Mouse (Mus musculus) hindbrain, embryonic 10.5 days (tissue): ENCODE measurements around the gene St3gal4. TPM values are rescaled to one million over a fixed set of nuclear protein-coding genes. Genes with fewer than 3 reads are reported as not detected.

Source experiments
- DNase-seq: peaks from one replicate; pipeline ENCODE4 v3.0.0-alpha.2; 2017; ENCODE audit warnings: low spot score
- H3K27ac ChIP-seq: fragments of 300-500 bp; sonication (generic); 2 replicates; pipeline ENCODE4 v1.5.1; 2016; ENCODE audit warnings: mild to moderate bottlenecking, moderate library complexity
- H3K27me3 ChIP-seq: fragments of 300-500 bp; sonication (generic); 2 replicates; pipeline ENCODE4 v1.6.1; 2016; ENCODE audit warnings: mild to moderate bottlenecking; ENCODE audit not compliant: poor library complexity, insufficient read depth, severe bottlenecking
- H3K36me3 ChIP-seq: fragments of 300-500 bp; sonication (generic); 2 replicates; pipeline ENCODE4 v1.6.1; 2016; ENCODE audit warnings: mild to moderate bottlenecking, moderate library complexity
- H3K4me1 ChIP-seq: fragments of 300-500 bp; sonication (generic); replicated peaks from 2 replicates; pipeline ENCODE4 v1.6.1; 2016; ENCODE audit warnings: mild to moderate bottlenecking
- H3K4me3 ChIP-seq: fragments of 300-500 bp; sonication (generic); 2 replicates; pipeline ENCODE4 v1.5.1; 2016; ENCODE audit warnings: mild to moderate bottlenecking, moderate library complexity
- H3K9me3 ChIP-seq: fragments of 300-500 bp; sonication (generic); 2 replicates; pipeline ENCODE4 v1.6.1; 2016; ENCODE audit warnings: mild to moderate bottlenecking, moderate library complexity
- WGBS: fragments of 180-500 bp; shearing (Covaris S2); methylation state at CpG from one replicate; pipeline ENCODE4 v1.1.7; 2016; 5-methylcytosine and 5-hydroxymethylcytosine counted together
- polyA plus RNA-seq: library from polyadenylated mRNA; unstranded; fragments of >200 nt; fragmentation: Nextera tagmentation; extraction: Ambion mirVana; gene quantifications from 2 replicates; pipeline ENCODE4 v1.2.1, GENCODE M21; 2016

The St3gal4 gene
- polyA plus RNA-seq, 1 experiment from 2014 or later: 10.3 TPM

- Histone ChIP-seq H3K4me1 (peaks cover 22% of the 10 kb centered on the region), H3K36me3 (no peaks in the 10 kb centered on the region), H3K27me3 (peaks cover 26% of the 10 kb centered on the region), H3K9me3 (no peaks in the 10 kb centered on the region), H3K27ac (no peak overlapping the region), H3K4me3 (no peak overlapping the region)
- no peak for DNase-seq
- 88% methylated on average over 6 of the region's 6 CpGs for WGBS
Observed at GRCm38 (mm10) chr9:35027382-35027997, 91.6 kb downstream of the St3gal4 start.

DNA sequence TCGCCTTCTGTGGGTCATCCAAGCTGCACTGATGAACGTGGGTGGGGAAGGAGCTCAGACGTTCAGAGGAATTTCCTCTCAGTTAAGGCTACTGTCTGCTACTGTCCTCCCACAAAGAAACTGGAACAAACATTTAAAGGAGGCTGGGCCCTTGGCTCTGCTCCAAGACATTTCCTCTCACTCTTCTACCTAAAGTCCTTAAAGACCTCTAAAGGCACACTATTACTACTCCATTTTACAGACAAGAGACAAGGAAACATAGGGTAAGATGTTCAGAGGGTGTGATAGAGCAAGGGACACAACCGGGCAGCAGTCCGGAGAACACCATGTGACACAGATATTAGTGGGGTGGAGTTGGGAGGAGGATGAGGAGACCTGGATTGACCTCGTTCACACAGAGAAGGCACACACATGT lies 92.2 kb downstream of the St3gal4 start:
- Histone ChIP-seq H3K27me3 (peaks cover 26% of the 10 kb centered on the region), H3K27ac (no peak overlapping the region), H3K4me3 (no peak overlapping the region), H3K36me3 (no peaks in the 10 kb centered on the region), H3K9me3 (no peaks in the 10 kb centered on the region), H3K4me1 (peaks cover 21% of the 10 kb centered on the region)
- DNase-seq: no peak
- WGBS: 65% methylated on average over 6 of the region's 6 CpGs

DNA sequence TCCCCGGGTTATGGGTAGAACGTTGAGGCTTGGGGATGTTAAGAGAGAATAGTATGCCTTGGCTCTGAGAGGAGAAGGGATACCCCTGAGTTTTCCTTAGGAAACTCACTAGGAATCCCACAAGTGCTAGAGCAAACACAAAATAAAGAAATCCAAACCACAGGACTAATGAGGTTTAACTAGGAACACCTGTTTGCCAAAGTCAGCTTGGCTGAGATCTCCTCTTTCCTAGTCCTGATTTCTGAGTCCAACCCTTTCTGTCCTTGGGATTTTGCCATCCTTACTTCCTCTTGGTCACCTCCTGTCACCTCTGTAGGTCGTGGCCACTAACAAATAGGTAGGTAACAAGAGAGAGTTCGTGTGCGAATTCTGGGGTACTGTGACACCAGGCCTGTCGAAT lies 92.8 kb downstream of the St3gal4 start:
- Histone ChIP-seq H3K36me3 (no peaks in the 10 kb centered on the region), H3K27ac (no peak overlapping the region), H3K27me3 (peaks cover 26% of the 10 kb centered on the region), H3K9me3 (no peaks in the 10 kb centered on the region), H3K4me1 (peaks cover 15% of the 10 kb centered on the region), H3K4me3 (no peak overlapping the region)
- 74% methylated on average over 6 of the region's 6 CpGs for WGBS
- no peak for DNase-seq

- peaks cover 26% of the 10 kb centered on the region for H3K27me3 ChIP-seq
- H3K27ac ChIP-seq: peak overlapping the region; percentile 76
- H3K4me1 ChIP-seq: peaks cover 15% of the 10 kb centered on the region
- DNase-seq: peak; percentile 36
- peak overlapping the region; percentile 53 for H3K4me3 ChIP-seq
- WGBS: 4% methylated on average over 25 of the region's 25 CpGs
- no peaks in the 10 kb centered on the region for H3K9me3 ChIP-seq
- no peaks in the 10 kb centered on the region for H3K36me3 ChIP-seq
Observed at GRCm38 (mm10) chr9:35024591-35025496, 94.2 kb downstream of the St3gal4 start.

DNA sequence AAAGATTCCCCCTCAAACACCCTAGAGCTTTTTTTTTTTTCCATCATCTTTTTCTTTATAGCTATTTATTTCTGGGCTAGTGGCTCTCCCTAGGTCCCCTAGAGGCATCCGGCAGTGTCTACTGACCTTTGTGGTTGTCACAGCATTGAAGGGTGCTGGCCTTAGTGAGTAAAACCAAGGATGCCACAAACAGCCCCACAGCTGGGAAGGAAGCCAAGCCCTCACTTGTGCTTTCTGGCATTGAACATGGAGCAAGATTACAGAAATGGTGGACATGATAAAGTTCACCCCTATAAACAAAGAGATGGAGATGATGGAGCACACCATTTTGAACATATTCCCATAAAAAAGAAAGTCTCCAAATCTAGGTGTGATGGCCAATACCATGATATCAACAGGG lies 97.3 kb downstream of the St3gal4 start:
- Histone ChIP-seq H3K9me3 (no peaks in the 10 kb centered on the region), H3K27ac (no peak overlapping the region), H3K4me1 (peaks cover 24% of the 10 kb centered on the region), H3K27me3 (peaks cover 36% of the 10 kb centered on the region), H3K4me3 (no peak overlapping the region), H3K36me3 (no peaks in the 10 kb centered on the region)
- DNase-seq: no peak
- 82% methylated on average over 1 of the region's 1 CpGs for WGBS

- H3K4me1 ChIP-seq: peaks cover 19% of the 10 kb centered on the region
- 66% methylated on average over 11 of the region's 11 CpGs for WGBS
- H3K9me3 ChIP-seq: no peaks in the 10 kb centered on the region
- no peak overlapping the region for H3K4me3 ChIP-seq
- no peaks in the 10 kb centered on the region for H3K36me3 ChIP-seq
- H3K27me3 ChIP-seq: peaks cover 26% of the 10 kb centered on the region
- DNase-seq: no peak
- H3K27ac ChIP-seq: no peak overlapping the region
Observed at GRCm38 (mm10) chr9:35020015-35020653, 98.9 kb downstream of the St3gal4 start.

DNA sequence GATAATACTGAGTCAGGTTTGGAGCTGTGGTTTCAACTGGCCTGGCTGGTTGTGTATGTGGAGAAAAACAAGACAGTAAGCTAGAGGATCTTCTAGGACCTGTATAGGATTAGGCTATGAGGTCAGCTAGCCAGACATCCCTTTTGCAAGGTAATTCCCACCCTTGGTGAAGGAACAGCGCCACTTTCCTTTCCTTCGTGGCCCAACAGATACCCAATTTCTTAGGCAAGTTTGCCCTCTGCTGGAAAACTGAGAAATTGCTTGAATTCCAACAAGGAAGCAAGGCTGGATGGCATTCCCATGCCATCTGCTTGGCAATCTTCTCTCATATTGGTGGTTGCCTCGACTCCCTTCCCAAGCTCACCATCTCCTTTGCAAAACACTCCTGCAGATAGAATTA lies 99.7 kb downstream of the St3gal4 start:
- Histone ChIP-seq H3K36me3 (no peaks in the 10 kb centered on the region), H3K9me3 (no peaks in the 10 kb centered on the region), H3K27me3 (peaks cover 20% of the 10 kb centered on the region), H3K4me1 (peaks cover 12% of the 10 kb centered on the region), H3K4me3 (no peak overlapping the region), H3K27ac (no peak overlapping the region)
- DNase-seq: peak; percentile 39
- 16% methylated on average over 3 of the region's 3 CpGs for WGBS

GRCm38 (mm10) chr9:35018056-35018455 lies 101.0 kb downstream of the St3gal4 start:
- Histone ChIP-seq H3K4me3 (no peak overlapping the region), H3K27me3 (peaks cover 10% of the 10 kb centered on the region), H3K9me3 (no peaks in the 10 kb centered on the region), H3K27ac (no peak overlapping the region), H3K4me1 (peaks cover 9% of the 10 kb centered on the region), H3K36me3 (no peaks in the 10 kb centered on the region)
- 63% methylated on average over 5 of the region's 5 CpGs for WGBS
- DNase-seq: no peak

GRCm38 (mm10) chr9:35017563-35017962 lies 101.5 kb downstream of the St3gal4 start:
- peaks cover 9% of the 10 kb centered on the region for H3K4me1 ChIP-seq
- H3K4me3 ChIP-seq: no peak overlapping the region
- 38% methylated on average over 13 of the region's 13 CpGs for WGBS
- H3K27me3 ChIP-seq: peaks cover 10% of the 10 kb centered on the region
- H3K9me3 ChIP-seq: no peaks in the 10 kb centered on the region
- H3K36me3 ChIP-seq: no peaks in the 10 kb centered on the region
- DNase-seq: no peak
- no peak overlapping the region for H3K27ac ChIP-seq

DNA sequence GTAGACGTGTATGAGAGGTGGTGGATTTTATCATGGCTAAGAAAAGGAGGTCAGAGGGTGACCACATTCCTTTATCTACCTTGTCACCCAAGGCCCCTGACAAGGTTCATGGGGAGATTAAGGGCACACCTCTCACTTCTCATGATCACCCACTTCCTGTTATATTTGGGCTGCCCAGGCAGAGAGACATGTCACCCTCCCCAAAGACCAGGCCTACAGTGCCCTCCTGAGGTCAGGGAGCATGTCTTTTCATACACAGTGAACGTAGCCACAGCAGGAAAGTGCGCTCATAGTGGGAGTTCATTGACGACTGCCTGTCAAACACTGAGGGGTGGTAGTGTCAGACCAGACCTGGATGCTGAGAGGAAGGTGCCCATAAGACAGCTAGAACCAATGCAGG lies 102.3 kb downstream of the St3gal4 start:
- no peak for DNase-seq
- 50% methylated on average over 4 of the region's 4 CpGs for WGBS
- peaks cover 10% of the 10 kb centered on the region for H3K27me3 ChIP-seq
- peaks cover 9% of the 10 kb centered on the region for H3K4me1 ChIP-seq
- H3K36me3 ChIP-seq: no peaks in the 10 kb centered on the region
- no peak overlapping the region for H3K27ac ChIP-seq
- no peak overlapping the region for H3K4me3 ChIP-seq
- H3K9me3 ChIP-seq: no peaks in the 10 kb centered on the region

DNA sequence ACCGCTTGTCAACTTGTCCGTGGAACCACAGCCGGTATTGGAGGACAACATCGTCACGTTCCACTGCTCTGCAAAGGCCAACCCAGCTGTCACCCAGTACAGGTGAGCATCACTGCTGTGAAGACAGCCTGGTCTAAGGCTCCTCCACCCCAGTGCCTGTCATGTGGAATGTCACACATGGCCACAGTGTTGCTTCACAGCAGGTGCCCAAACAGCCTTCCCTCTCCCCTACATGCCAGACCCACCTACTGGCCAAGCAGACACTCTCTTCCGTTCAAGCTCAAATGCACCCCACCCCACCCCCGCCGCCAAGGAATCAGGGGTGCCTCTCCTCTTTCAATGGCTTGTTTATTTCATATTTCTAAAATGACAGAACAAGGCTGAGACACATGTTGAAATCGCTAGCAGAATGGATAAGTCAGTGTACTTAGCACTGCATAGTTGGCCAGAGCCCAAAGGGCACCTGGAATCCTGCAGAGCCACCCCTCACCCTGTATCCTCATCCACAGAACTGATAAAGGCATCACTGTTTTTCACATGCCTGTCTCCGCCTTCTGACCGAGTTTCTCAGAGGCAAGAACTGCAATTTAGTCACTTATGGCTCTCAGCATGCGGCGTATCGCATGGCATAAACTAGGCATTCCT lies 111.2 kb downstream of the St3gal4 start:
- 84% methylated on average over 14 of the region's 14 CpGs for WGBS

GRCm38 (mm10) chr9:35004113-35004512 lies 115.0 kb downstream of the St3gal4 start:
- WGBS: 94% methylated on average over 4 of the region's 4 CpGs
- no peaks in the 10 kb centered on the region for H3K36me3 ChIP-seq
- H3K9me3 ChIP-seq: no peaks in the 10 kb centered on the region
- no peaks in the 10 kb centered on the region for H3K4me1 ChIP-seq
- no peak overlapping the region for H3K4me3 ChIP-seq
- H3K27ac ChIP-seq: no peak overlapping the region
- DNase-seq: no peak
- H3K27me3 ChIP-seq: no peaks in the 10 kb centered on the region

More for the DNA sequence above, 111.2 kb downstream of the St3gal4 start:
- no peak for DNase-seq
- H3K27me3 ChIP-seq: no peaks in the 10 kb centered on the region
- no peak overlapping the region for H3K27ac ChIP-seq
- H3K36me3 ChIP-seq: no peaks in the 10 kb centered on the region
- H3K4me1 ChIP-seq: no peaks in the 10 kb centered on the region
- no peaks in the 10 kb centered on the region for H3K9me3 ChIP-seq
- H3K4me3 ChIP-seq: no peak overlapping the region
